Comparison of ENCODE assay signal across 8 mouse cellular contexts in genomic region chr1:139421521-139421874, GRCm38 (mm10). TPM values are rescaled to one million over a fixed set of nuclear protein-coding genes. Genes with fewer than 3 reads are reported as not detected.
DNase-seq lines count a peak whose midpoint lies in the region; ATAC-seq and TF ChIP-seq lines count a peak whose summit lies in the region.

No protein-coding gene starts in this region.

- TF ChIP-seq CTCF in cortical plate, adult 2 months (IDR thresholded peaks at IDR 0.05; ENCODE audit: extremely low read depth, insufficient read depth, low read length), result no peak

- H3K4me2 ChIP-seq in kidney, embryonic 16.5 days (replicated peaks; ENCODE audit: low read depth, low read length), result peak overlapping the region; percentile 70
- H3K4me2 ChIP-seq in hindbrain, embryonic 15.5 days, result peak overlapping the region; percentile 69
- peak overlapping the region; percentile 71 for H3K4me2 ChIP-seq in midbrain, embryonic 14.5 days (ENCODE audit: low read length)

- H3K4me1 ChIP-seq in kidney, embryonic 16.5 days (ENCODE audit: insufficient read depth, low read length), result peaks cover 27% of the 10 kb centered on the region
- peaks cover 10% of the 10 kb centered on the region for H3K4me1 ChIP-seq in cortical plate, adult 2 months (ENCODE audit: control insufficient read depth, insufficient read depth, low read length)
- H3K4me1 ChIP-seq in hindbrain, embryonic 15.5 days (replicated peaks), result peaks cover 38% of the 10 kb centered on the region
- H3K4me1 ChIP-seq in midbrain, embryonic 14.5 days (ENCODE audit: control insufficient read depth, insufficient read depth, low read length), result peaks cover 30% of the 10 kb centered on the region

- peak; percentile 13; the same call in 1 of the 2 replicates for ATAC-seq in kidney, embryonic 16.5 days (ENCODE audit: low FRiP score, low TSS enrichment)
- ATAC-seq in hindbrain, embryonic 15.5 days (ENCODE audit: low FRiP score, low read depth), result no peak
- ATAC-seq in midbrain, embryonic 14.5 days (ENCODE audit: low FRiP score, low TSS enrichment), result no peak; the same call in 1 of the 2 replicates

- no peak for DNase-seq in kidney, adult 11 months
- DNase-seq in midbrain, embryonic 14.5 days, result no peak
- no peak for DNase-seq in ovary, postnatal 36 days (ENCODE audit: low spot score)
- DNase-seq in cerebellum, adult 11 months, result no peak
- no peak for DNase-seq in right cerebral cortex, adult 18-20 months

- WGBS in kidney, embryonic 16.5 days, result 5% methylated on average over 8 of the region's 8 CpGs
- 6% methylated on average over 8 of the region's 8 CpGs for WGBS in hindbrain, embryonic 15.5 days
- WGBS in midbrain, embryonic 14.5 days, result 4% methylated on average over 8 of the region's 8 CpGs

- peak overlapping the region; percentile 92 for H3K9ac ChIP-seq in kidney, embryonic 16.5 days (replicated peaks; ENCODE audit: low read length)
- peak overlapping the region; percentile 93 for H3K9ac ChIP-seq in hindbrain, embryonic 15.5 days
- peak overlapping the region; percentile 89 for H3K9ac ChIP-seq in midbrain, embryonic 14.5 days (replicated peaks; ENCODE audit: low read length)

- H3K27me3 ChIP-seq in kidney, embryonic 16.5 days (ENCODE audit: insufficient read depth, low read length), result no peaks in the 10 kb centered on the region
- no peaks in the 10 kb centered on the region for H3K27me3 ChIP-seq in hindbrain, embryonic 15.5 days
- no peaks in the 10 kb centered on the region for H3K27me3 ChIP-seq in midbrain, embryonic 14.5 days (ENCODE audit: control insufficient read depth, insufficient read depth, low read length)

- no peaks in the 10 kb centered on the region for H3K9me3 ChIP-seq in kidney, embryonic 16.5 days (ENCODE audit: low read length)
- no peaks in the 10 kb centered on the region for H3K9me3 ChIP-seq in hindbrain, embryonic 15.5 days
- no peaks in the 10 kb centered on the region for H3K9me3 ChIP-seq in midbrain, embryonic 14.5 days (ENCODE audit: control insufficient read depth, low read length)

- no peak for TF ChIP-seq POLR2A in cortical plate, adult 2 months (IDR thresholded peaks at IDR 0.05; ENCODE audit: extremely low read depth, insufficient read depth, low read length)

- H3K36me3 ChIP-seq in kidney, embryonic 16.5 days (ENCODE audit: insufficient read depth, low read length), result no peaks in the 10 kb centered on the region
- no peaks in the 10 kb centered on the region for H3K36me3 ChIP-seq in hindbrain, embryonic 15.5 days
- H3K36me3 ChIP-seq in midbrain, embryonic 14.5 days (ENCODE audit: control insufficient read depth, insufficient read depth, low read length), result no peaks in the 10 kb centered on the region

- H3K27ac ChIP-seq in kidney, embryonic 16.5 days (ENCODE audit: low read length), result peak overlapping the region; percentile 78; the same call in 1 of the 2 replicates
- H3K27ac ChIP-seq in cortical plate, adult 2 months (ENCODE audit: insufficient read depth, low read length), result no peak overlapping the region
- H3K27ac ChIP-seq in hindbrain, embryonic 15.5 days (replicated peaks), result peak overlapping the region; percentile 89; the same call in 1 of the 2 replicates
- H3K27ac ChIP-seq in midbrain, embryonic 14.5 days (replicated peaks; ENCODE audit: low read depth, low read length), result peak overlapping the region; percentile 95

- peak overlapping the region; percentile 79 for H3K4me3 ChIP-seq in kidney, embryonic 16.5 days (ENCODE audit: low read length)
- H3K4me3 ChIP-seq in cortical plate, adult 2 months (ENCODE audit: insufficient read depth, low read length), result peak overlapping the region; percentile 63
- peak overlapping the region; percentile 70 for H3K4me3 ChIP-seq in hindbrain, embryonic 15.5 days
- peak overlapping the region; percentile 85 for H3K4me3 ChIP-seq in midbrain, embryonic 14.5 days (replicated peaks; ENCODE audit: low read depth, low read length)

RNA-seq across cellular contexts. Expression of gene Zbtb41, which starts 0.6 kb away (rescaled TPM):
- polyA plus RNA-seq in kidney, embryonic 16.5 days (2015; fragmentation: Nextera tagmentation; extraction: Ambion mirVana), result 9.1 and 9.9 TPM in 2 replicates
- 7.0 and 7.6 TPM in 2 replicates for polyA plus RNA-seq in cortical plate, adult 2 months (2012; rRNA removed)
- 13.6 and 15.1 TPM in 2 replicates for polyA plus RNA-seq in hindbrain, embryonic 15.5 days (2015; fragmentation: Nextera tagmentation; extraction: Ambion mirVana)
- polyA plus RNA-seq in midbrain, embryonic 14.5 days (2014; fragmentation: Nextera tagmentation; extraction: Ambion mirVana), result 27.2 and 35.9 TPM in 2 replicates

RNA-seq across cellular contexts. Expression of gene Aspm, which starts 33.1 kb away (rescaled TPM):
- polyA plus RNA-seq in kidney, embryonic 16.5 days (2015; fragmentation: Nextera tagmentation; extraction: Ambion mirVana), result 12.4 and 14.2 TPM in 2 replicates
- 0.17 and 0.27 TPM in 2 replicates for polyA plus RNA-seq in cortical plate, adult 2 months (2012; rRNA removed)
- polyA plus RNA-seq in hindbrain, embryonic 15.5 days (2015; fragmentation: Nextera tagmentation; extraction: Ambion mirVana), result 3.1 and 4.4 TPM in 2 replicates
- polyA plus RNA-seq in midbrain, embryonic 14.5 days (2014; fragmentation: Nextera tagmentation; extraction: Ambion mirVana), result 2.6 and 6.1 TPM in 2 replicates

RNA-seq across cellular contexts. Expression of gene Crb1, which starts 44.6 kb away (rescaled TPM):
- polyA plus RNA-seq in kidney, embryonic 16.5 days (2015; fragmentation: Nextera tagmentation; extraction: Ambion mirVana), result 0.20 and 0.24 TPM in 2 replicates
- 0.13 and 0.21 TPM in 2 replicates for polyA plus RNA-seq in cortical plate, adult 2 months (2012; rRNA removed)
- 1.4 and 1.5 TPM in 2 replicates for polyA plus RNA-seq in hindbrain, embryonic 15.5 days (2015; fragmentation: Nextera tagmentation; extraction: Ambion mirVana)
- polyA plus RNA-seq in midbrain, embryonic 14.5 days (2014; fragmentation: Nextera tagmentation; extraction: Ambion mirVana), result 2.0 and 3.0 TPM in 2 replicates
